Mouse (Mus musculus): Measurements from ENCODE around the gene Atg4b. TPM values are rescaled to one million over a fixed set of nuclear protein-coding genes. Genes with fewer than 3 reads are reported as not detected.

The Atg4b gene
- polyA plus RNA-seq, 1 experiment from 2014 or later = 54.8 TPM

DNA sequence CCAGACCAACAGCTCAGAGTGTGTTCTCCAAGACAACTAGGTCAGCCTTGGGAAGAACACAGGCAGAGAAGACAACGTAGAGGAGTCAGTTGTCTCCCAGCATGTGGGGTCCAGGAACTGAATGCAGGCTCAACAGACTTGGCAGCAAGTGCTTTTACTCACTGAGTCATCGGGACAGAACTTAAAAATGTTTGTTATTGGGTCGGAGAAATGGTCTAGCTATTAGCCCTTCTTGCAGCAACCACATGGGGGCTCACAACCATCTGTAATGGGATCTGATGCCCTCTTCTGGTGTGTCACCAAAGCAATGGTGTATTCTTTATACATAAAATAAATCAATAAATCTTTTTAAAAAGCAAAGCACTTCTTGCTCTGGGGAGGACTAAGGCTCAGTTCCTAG, 25.2 kb upstream of the Atg4b start:
- Histone ChIP-seq H3K27ac (ENCODE audit: low read length) (no peak overlapping the region), H3K9ac (ENCODE audit: low read length) (no peak overlapping the region), H3K27me3 (ENCODE audit: control insufficient read depth, insufficient read depth, low read length) (no peaks in the 10 kb centered on the region), H3K4me3 (ENCODE audit: low read length) (no peak overlapping the region), H3K9me3 (replicated peaks; ENCODE audit: control insufficient read depth, low read length) (no peaks in the 10 kb centered on the region), H3K4me2 (ENCODE audit: low read depth, low read length) (no peak overlapping the region), H3K4me1 (ENCODE audit: control insufficient read depth, insufficient read depth, low read length) (peaks cover 2% of the 10 kb centered on the region), H3K36me3 (ENCODE audit: control insufficient read depth, insufficient read depth) (peaks cover 9% of the 10 kb centered on the region; the same call in 1 of the 2 replicates)
- no peak for ATAC-seq (replicated peaks; ENCODE audit: extremely low read depth, insufficient read depth, low FRiP score)
- WGBS = 81% methylated on average over 3 of the region's 3 CpGs

DNA sequence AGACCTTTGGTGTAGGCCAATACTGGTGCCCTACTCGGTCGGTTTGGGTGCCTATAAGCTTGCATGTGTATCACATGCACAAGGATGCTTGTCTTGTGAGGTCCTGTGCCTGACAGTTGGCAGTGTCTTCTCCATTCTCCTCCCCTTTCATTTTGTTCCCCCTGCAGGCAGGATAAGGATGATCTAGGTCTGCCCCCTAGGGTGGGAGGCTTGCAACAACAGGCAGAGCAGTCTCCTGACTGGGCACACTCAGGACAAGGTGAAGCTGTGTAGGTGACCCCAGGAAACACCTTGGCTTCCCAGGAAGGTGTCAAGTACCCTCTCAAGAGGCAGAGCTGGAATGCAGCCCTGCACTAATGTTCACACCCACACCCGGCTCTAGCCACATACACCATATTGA, 24.3 kb upstream of the Atg4b start:
- no peak overlapping the region for H3K4me3 ChIP-seq (ENCODE audit: low read length)
- H3K4me1 ChIP-seq (ENCODE audit: control insufficient read depth, insufficient read depth, low read length) = peaks cover 5% of the 10 kb centered on the region
- H3K27me3 ChIP-seq (ENCODE audit: control insufficient read depth, insufficient read depth, low read length) = no peaks in the 10 kb centered on the region
- no peak overlapping the region for H3K9ac ChIP-seq (ENCODE audit: low read length)
- no peak overlapping the region for H3K4me2 ChIP-seq (ENCODE audit: low read depth, low read length)
- no peaks in the 10 kb centered on the region for H3K9me3 ChIP-seq (replicated peaks; ENCODE audit: control insufficient read depth, low read length)
- peaks cover 9% of the 10 kb centered on the region; the same call in 1 of the 2 replicates for H3K36me3 ChIP-seq (ENCODE audit: control insufficient read depth, insufficient read depth)
- H3K27ac ChIP-seq (ENCODE audit: low read length) = no peak overlapping the region
- ATAC-seq (replicated peaks; ENCODE audit: extremely low read depth, insufficient read depth, low FRiP score) = peak; percentile 49; the same call in 1 of the 2 replicates
- 46% methylated on average over 3 of the region's 3 CpGs for WGBS

DNA sequence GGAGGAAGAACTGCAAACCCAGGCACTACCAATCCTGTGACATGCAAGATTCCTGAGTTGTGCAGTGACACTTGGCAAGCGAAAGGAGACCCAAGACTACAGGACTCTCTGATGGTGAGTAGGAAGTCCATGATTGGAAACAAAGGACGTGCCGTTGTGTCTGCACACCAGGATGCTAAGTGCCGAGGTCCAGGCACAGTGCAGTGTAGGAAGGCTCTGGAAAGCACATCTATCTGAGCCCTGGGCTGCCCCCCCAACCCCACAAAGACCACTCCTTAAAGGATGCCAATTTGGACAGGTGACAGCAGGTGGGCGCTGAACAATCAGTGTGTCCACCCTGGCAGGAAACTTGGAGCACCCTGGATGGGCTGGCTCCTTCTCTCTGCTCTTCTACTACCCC, 20.2 kb upstream of the Atg4b start:
- ATAC-seq (replicated peaks; ENCODE audit: extremely low read depth, insufficient read depth, low FRiP score) = no peak
- H3K9me3 ChIP-seq (replicated peaks; ENCODE audit: control insufficient read depth, low read length) = no peaks in the 10 kb centered on the region
- 76% methylated on average over 5 of the region's 5 CpGs for WGBS
- no peak overlapping the region; the same call in 1 of the 2 replicates for H3K9ac ChIP-seq (ENCODE audit: low read length)
- H3K27ac ChIP-seq (ENCODE audit: low read length) = no peak overlapping the region
- peak overlapping the region; percentile 47 for H3K4me2 ChIP-seq (ENCODE audit: low read depth, low read length)
- peak overlapping the region; percentile 22; the same call in 1 of the 2 replicates for H3K4me3 ChIP-seq (ENCODE audit: low read length)
- no peaks in the 10 kb centered on the region for H3K27me3 ChIP-seq (ENCODE audit: control insufficient read depth, insufficient read depth, low read length)
- peaks cover 7% of the 10 kb centered on the region for H3K4me1 ChIP-seq (ENCODE audit: control insufficient read depth, insufficient read depth, low read length)
- no peaks in the 10 kb centered on the region for H3K36me3 ChIP-seq (ENCODE audit: control insufficient read depth, insufficient read depth)

DNA sequence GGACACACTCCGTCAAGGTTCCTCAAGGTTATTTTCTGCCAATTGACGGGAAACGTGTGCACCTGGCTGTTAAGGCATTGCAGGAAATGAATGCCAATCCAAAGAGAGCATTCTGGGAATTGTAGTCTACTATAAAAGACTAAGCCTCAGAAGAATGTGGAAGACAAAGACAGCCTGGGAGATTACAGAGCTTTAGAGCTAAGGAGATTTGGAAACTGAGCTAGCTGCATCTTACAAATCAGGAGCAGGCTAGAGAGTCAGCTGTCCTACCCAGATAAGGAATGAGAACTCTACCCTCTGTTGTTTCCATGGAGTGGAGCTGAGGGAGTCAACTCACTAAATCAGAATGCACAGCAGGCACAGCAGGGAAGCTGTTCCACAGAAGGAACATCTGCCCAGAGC, 19.4 kb upstream of the Atg4b start:
- Histone ChIP-seq H3K27me3 (ENCODE audit: control insufficient read depth, insufficient read depth, low read length) (no peaks in the 10 kb centered on the region), H3K27ac (ENCODE audit: low read length) (0 out of 2 replicates have a peak overlapping the region, but pooled peaks have one; percentile 18), H3K4me2 (ENCODE audit: low read depth, low read length) (peak overlapping the region; percentile 49), H3K9ac (ENCODE audit: low read length) (no peak overlapping the region), H3K4me1 (ENCODE audit: control insufficient read depth, insufficient read depth, low read length) (peaks cover 7% of the 10 kb centered on the region), H3K9me3 (replicated peaks; ENCODE audit: control insufficient read depth, low read length) (no peaks in the 10 kb centered on the region), H3K36me3 (ENCODE audit: control insufficient read depth, insufficient read depth) (no peaks in the 10 kb centered on the region), H3K4me3 (ENCODE audit: low read length) (peak overlapping the region; percentile 22)
- WGBS = 21% methylated on average over 3 of the region's 3 CpGs
- ATAC-seq (replicated peaks; ENCODE audit: extremely low read depth, insufficient read depth, low FRiP score) = peak; percentile 54

DNA sequence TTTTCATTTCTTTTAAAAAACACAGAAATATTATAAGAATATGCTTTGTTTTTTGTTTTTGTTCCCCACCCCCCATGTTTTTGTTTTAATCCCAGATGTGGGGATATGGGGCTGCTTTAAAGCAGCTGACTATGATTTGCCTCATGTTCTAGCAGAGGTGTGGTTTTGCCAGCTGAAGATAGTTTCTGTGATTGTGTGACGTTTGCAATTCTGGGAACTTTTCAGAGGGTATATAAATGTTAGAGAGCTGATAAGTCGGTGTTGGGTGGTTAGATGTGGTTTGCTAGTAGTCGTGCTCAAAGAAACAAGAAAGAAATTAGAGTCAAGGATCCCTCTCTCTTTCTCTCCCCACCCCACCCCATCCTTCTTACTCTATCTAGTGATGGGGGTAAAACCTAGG, 15.4 kb upstream of the Atg4b start:
- H3K4me2 ChIP-seq (ENCODE audit: low read depth, low read length) = no peak overlapping the region
- no peaks in the 10 kb centered on the region for H3K36me3 ChIP-seq (ENCODE audit: control insufficient read depth, insufficient read depth)
- WGBS = 77% methylated on average over 3 of the region's 3 CpGs
- no peaks in the 10 kb centered on the region for H3K27me3 ChIP-seq (ENCODE audit: control insufficient read depth, insufficient read depth, low read length)
- peaks cover 5% of the 10 kb centered on the region for H3K4me1 ChIP-seq (ENCODE audit: control insufficient read depth, insufficient read depth, low read length)
- no peak overlapping the region for H3K9ac ChIP-seq (ENCODE audit: low read length)
- no peak overlapping the region for H3K4me3 ChIP-seq (ENCODE audit: low read length)
- no peak overlapping the region for H3K27ac ChIP-seq (ENCODE audit: low read length)
- no peak for ATAC-seq (replicated peaks; ENCODE audit: extremely low read depth, insufficient read depth, low FRiP score)
- no peaks in the 10 kb centered on the region for H3K9me3 ChIP-seq (replicated peaks; ENCODE audit: control insufficient read depth, low read length)

DNA sequence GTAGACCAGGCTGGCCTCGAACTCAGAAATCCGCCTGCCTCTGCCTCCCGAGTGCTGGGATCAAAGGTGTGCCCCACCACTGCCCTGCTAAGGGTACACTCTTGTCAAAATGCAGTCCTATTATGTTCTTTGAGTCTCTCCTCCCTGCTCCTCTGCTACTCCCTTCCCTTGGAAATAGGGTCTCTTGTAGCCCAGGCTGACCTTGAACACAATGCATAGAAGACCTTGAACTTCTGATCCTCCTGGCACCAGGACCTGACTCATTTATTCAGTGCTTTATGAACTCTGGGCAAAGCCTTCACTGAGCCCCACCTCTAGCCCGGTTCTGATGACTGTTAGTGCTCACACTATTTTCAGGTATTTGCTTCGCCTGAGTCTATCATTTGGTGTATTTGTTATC, 13.6 kb upstream of the Atg4b start:
- Histone ChIP-seq H3K27me3 (ENCODE audit: control insufficient read depth, insufficient read depth, low read length) (no peaks in the 10 kb centered on the region), H3K9ac (ENCODE audit: low read length) (no peak overlapping the region), H3K4me2 (ENCODE audit: low read depth, low read length) (no peak overlapping the region), H3K36me3 (ENCODE audit: control insufficient read depth, insufficient read depth) (no peaks in the 10 kb centered on the region), H3K9me3 (replicated peaks; ENCODE audit: control insufficient read depth, low read length) (no peaks in the 10 kb centered on the region), H3K27ac (ENCODE audit: low read length) (no peak overlapping the region), H3K4me1 (ENCODE audit: control insufficient read depth, insufficient read depth, low read length) (peaks cover 10% of the 10 kb centered on the region), H3K4me3 (ENCODE audit: low read length) (no peak overlapping the region)
- 93% methylated on average over 5 of the region's 5 CpGs for WGBS
- ATAC-seq (replicated peaks; ENCODE audit: extremely low read depth, insufficient read depth, low FRiP score) = no peak

DNA sequence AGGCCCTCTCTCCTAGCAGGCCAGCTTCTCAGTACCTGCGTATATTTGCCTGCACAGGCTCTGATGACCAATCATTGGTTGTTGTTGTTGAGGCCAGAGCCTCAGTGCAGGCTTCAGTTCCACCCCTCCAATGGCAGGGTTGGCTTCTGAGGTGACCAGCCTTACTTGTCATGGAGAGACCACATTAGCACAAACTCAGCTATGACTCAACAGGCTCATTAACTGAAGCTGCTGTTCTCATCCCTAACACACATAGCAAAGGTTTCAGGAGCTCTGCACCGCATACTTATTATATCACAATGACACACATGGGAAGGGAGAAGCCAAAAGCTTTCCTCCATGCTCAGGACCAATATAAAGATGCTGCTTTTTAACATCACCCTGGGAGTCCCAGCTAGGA, 10.6 kb upstream of the Atg4b start:
- H3K4me1 ChIP-seq (ENCODE audit: control insufficient read depth, insufficient read depth, low read length) = peaks cover 10% of the 10 kb centered on the region
- H3K36me3 ChIP-seq (ENCODE audit: control insufficient read depth, insufficient read depth) = no peaks in the 10 kb centered on the region
- WGBS = 78% methylated on average over 2 of the region's 2 CpGs
- no peak overlapping the region for H3K27ac ChIP-seq (ENCODE audit: low read length)
- H3K9me3 ChIP-seq (replicated peaks; ENCODE audit: control insufficient read depth, low read length) = no peaks in the 10 kb centered on the region
- no peak overlapping the region for H3K4me3 ChIP-seq (ENCODE audit: low read length)
- ATAC-seq (replicated peaks; ENCODE audit: extremely low read depth, insufficient read depth, low FRiP score) = no peak
- no peak overlapping the region for H3K9ac ChIP-seq (ENCODE audit: low read length)
- H3K27me3 ChIP-seq (ENCODE audit: control insufficient read depth, insufficient read depth, low read length) = no peaks in the 10 kb centered on the region
- no peak overlapping the region for H3K4me2 ChIP-seq (ENCODE audit: low read depth, low read length)

DNA sequence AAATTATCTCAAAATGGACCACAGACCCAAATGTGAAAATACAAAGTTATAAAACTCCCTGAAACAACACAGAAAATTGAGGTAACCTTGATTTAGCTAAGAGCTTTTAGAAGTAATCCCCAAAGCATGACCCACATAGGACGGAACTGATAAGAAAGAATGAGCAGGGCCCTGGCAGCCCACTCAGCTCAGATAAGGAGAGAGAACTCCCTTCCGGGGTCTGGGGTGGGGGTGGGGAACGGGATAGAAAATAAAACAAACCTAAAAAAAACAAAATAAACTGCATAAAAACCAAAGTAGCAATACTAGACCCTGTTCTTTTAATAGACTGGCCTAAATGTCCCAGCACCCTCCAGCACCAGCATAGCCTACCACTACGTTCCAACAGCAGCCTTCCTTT, 9.3 kb upstream of the Atg4b start:
- Histone ChIP-seq H3K4me2 (ENCODE audit: low read depth, low read length) (peak overlapping the region; percentile 29), H3K36me3 (ENCODE audit: control insufficient read depth, insufficient read depth) (no peaks in the 10 kb centered on the region), H3K4me3 (ENCODE audit: low read length) (no peak overlapping the region), H3K27ac (ENCODE audit: low read length) (peak overlapping the region; percentile 30), H3K9me3 (replicated peaks; ENCODE audit: control insufficient read depth, low read length) (no peaks in the 10 kb centered on the region), H3K9ac (ENCODE audit: low read length) (no peak overlapping the region), H3K27me3 (ENCODE audit: control insufficient read depth, insufficient read depth, low read length) (no peaks in the 10 kb centered on the region), H3K4me1 (ENCODE audit: control insufficient read depth, insufficient read depth, low read length) (peaks cover 15% of the 10 kb centered on the region)
- WGBS = 19% methylated on average over 4 of the region's 4 CpGs
- no peak for ATAC-seq (replicated peaks; ENCODE audit: extremely low read depth, insufficient read depth, low FRiP score)

DNA sequence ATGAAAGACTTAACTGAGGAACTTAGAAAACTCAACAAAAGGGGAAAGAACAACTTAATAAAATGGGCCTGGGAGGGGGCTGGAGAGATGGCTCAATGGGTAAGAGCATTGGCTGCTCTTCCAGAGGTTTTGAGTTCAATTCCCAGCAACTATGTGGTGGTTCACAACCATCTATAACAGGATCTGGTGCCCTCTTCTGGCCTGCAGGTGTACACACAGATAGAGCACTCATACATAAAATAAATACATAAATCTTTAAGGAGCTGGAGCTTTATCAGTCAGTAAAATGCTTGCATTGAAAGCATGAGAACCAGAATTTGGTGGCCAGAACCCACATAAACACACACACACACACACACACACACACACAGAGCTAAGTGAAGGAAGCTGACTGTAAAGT, 8.4 kb upstream of the Atg4b start:
- ATAC-seq (replicated peaks; ENCODE audit: extremely low read depth, insufficient read depth, low FRiP score) = no peak
- Histone ChIP-seq H3K36me3 (ENCODE audit: control insufficient read depth, insufficient read depth) (no peaks in the 10 kb centered on the region), H3K4me3 (ENCODE audit: low read length) (no peak overlapping the region), H3K27me3 (ENCODE audit: control insufficient read depth, insufficient read depth, low read length) (no peaks in the 10 kb centered on the region), H3K9me3 (replicated peaks; ENCODE audit: control insufficient read depth, low read length) (no peaks in the 10 kb centered on the region), H3K9ac (ENCODE audit: low read length) (no peak overlapping the region), H3K27ac (ENCODE audit: low read length) (no peak overlapping the region), H3K4me1 (ENCODE audit: control insufficient read depth, insufficient read depth, low read length) (peaks cover 15% of the 10 kb centered on the region), H3K4me2 (ENCODE audit: low read depth, low read length) (no peak overlapping the region)

DNA sequence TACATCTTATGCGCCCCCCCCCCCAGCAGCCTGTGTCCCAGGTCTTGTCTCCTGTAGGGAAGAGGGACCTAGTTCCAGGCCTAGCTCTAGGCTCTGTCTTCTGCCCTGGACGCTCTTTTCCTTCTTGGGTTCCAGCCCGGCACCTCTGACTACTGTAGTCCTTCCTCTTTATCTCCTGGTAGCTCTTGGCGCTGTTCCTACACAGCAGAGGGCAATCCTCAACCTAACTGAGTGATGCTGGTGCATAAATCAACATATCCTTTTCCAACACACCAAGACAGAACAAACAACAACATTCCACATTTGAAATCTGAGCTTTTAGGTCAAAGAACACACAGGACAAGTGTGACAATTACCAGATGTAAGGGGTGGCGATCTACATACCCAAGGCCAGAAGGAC, 5.1 kb upstream of the Atg4b start:
- WGBS = 55% methylated on average over 5 of the region's 5 CpGs

More for the DNA sequence above, 5.1 kb upstream of the Atg4b start:
- Histone ChIP-seq H3K36me3 (ENCODE audit: control insufficient read depth, insufficient read depth) (peaks cover 16% of the 10 kb centered on the region), H3K9me3 (replicated peaks; ENCODE audit: control insufficient read depth, low read length) (no peaks in the 10 kb centered on the region), H3K4me2 (ENCODE audit: low read depth, low read length) (no peak overlapping the region), H3K4me1 (ENCODE audit: control insufficient read depth, insufficient read depth, low read length) (peaks cover 15% of the 10 kb centered on the region), H3K4me3 (ENCODE audit: low read length) (no peak overlapping the region), H3K27me3 (ENCODE audit: control insufficient read depth, insufficient read depth, low read length) (no peaks in the 10 kb centered on the region), H3K27ac (ENCODE audit: low read length) (no peak overlapping the region), H3K9ac (ENCODE audit: low read length) (no peak overlapping the region)
- no peak for ATAC-seq (replicated peaks; ENCODE audit: extremely low read depth, insufficient read depth, low FRiP score)
